Mouse (Mus musculus) skeletal muscle tissue, adult 2 months (tissue): ENCODE data around the gene Gbgt1.

Experiments used
- DNase-seq: peaks from one replicate; pipeline ENCODE4 v3.0.0-alpha.2; 2012; ENCODE audit warnings: low read depth, low spot score

The Gbgt1 gene

DNA sequence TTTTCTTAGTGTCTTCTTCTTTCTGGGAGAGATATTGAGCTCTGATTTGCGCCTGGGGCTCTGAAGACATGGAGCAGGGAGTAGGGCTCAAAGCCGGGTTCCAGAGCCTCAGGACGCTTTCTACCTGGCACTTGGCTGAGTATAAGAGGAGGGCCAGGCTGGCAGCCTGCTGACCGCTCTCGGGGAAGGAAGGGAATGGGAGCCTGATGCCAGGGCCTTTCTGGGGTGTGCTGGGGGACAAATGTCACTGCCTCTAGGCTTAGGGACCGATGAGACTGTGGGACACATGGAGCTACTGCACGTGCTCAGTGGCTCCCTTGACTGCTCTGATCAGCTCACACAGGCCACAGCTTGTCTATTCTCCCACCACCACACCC is 31.7 kb downstream of the Gbgt1 start:
- DNase-seq: no peak

DNA sequence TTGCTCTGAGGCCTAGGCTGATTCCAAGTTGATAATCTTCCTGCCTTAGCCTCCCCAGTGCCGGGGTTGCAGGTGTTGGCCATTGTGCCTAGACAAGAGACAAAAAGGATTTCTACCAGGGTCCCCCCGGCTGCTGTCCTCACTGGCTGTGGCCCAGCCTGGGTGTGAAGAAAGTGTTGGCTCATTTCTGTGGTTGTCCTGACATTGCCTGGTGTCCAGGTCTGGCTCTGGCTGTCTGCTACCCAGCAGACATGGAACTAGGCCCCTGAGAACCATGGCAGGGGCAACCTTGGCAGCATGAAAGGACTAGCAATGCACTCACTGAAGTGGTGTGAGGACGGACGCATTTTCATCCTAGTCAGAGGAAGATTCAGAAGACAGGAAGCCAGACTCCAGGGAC is 33.2 kb downstream of the Gbgt1 start:
- DNase-seq: no peak

DNA sequence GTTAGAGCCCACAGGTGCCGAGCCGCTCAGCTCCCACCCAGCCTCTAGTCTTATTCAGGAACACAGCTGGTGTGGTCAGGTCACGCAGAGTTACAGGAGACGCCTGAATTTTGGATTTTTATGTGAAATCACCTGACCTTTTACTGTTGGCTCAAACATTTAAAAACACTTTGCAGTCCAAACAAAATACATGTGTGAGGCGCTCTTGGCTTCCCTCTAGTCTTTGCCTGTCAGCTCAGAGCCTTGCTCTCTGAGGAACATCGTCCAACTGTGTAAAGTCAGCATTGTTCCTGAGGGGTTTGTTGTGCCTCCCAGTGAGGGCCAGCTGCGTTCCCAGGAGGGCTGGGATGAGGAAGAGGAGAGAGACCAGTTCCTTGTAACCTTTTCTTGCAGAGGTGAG is 33.6 kb downstream of the Gbgt1 start:
- DNase-seq: no peak

DNA sequence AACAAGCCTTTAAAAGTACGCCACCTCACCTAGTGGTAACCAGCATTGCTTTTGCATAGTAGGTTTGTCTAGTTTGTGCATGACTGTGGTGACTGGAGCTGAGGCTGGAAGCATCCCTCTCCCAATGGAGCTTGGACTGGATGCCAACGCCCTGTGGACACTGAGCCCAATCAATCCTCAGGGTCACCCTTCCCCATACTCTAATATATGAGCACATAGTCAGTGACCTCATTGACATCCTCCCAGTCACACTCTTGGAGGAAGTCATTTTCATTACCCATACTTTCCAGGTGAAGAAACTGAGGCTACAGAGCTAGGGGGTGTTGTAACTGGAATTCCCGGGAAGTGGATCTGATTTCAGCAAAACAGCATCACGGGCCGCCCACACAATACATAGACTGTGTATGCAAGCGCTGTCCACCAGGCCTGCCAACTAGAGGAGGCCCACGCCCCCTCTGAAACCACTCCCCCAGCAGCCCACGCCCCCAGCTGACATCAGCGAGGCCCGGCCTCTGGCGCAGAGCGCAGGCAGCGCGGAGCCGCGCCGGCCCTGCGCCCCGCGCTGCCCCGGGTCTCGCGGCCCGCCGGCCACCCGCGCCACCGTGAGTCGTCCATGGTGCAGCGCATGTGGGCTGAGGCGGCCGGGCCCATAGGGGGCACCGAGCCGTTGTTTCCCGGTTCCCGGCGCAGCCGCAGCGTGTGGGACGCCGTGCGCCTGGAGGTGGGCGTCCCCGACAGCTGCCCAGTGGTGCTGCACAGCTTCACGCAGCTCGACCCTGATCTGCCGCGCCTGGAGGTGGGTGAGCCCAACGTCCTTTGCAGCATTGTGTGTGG is 36.5 kb downstream of the Gbgt1 start:
- DNase-seq: peak; percentile 75

DNA sequence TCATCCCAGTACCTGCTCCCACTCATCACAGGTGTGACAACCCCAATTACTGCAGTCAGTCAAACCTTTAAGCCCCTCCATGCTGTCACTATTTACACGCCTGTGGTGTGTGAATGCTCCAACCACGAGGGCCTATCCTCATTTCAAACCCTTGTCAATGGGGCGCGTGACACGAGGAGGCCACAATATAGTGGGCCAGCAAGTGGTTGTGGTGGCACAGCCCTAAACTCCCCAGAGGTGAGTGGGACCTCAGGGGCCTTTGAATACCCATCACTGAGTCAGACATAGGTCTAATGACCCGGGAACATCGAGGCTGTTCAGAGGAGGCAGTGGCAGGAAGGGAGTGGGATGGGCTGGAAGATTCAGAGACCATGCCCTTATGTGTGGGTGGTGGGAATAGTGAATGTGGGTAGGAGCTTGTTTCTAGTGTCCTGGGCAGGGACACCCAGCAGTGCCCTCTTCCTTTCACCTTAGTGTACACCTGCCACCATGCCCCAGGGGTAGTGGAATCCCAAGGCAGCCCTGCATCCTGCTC is 37.3 kb downstream of the Gbgt1 start:
- no peak for DNase-seq

DNA sequence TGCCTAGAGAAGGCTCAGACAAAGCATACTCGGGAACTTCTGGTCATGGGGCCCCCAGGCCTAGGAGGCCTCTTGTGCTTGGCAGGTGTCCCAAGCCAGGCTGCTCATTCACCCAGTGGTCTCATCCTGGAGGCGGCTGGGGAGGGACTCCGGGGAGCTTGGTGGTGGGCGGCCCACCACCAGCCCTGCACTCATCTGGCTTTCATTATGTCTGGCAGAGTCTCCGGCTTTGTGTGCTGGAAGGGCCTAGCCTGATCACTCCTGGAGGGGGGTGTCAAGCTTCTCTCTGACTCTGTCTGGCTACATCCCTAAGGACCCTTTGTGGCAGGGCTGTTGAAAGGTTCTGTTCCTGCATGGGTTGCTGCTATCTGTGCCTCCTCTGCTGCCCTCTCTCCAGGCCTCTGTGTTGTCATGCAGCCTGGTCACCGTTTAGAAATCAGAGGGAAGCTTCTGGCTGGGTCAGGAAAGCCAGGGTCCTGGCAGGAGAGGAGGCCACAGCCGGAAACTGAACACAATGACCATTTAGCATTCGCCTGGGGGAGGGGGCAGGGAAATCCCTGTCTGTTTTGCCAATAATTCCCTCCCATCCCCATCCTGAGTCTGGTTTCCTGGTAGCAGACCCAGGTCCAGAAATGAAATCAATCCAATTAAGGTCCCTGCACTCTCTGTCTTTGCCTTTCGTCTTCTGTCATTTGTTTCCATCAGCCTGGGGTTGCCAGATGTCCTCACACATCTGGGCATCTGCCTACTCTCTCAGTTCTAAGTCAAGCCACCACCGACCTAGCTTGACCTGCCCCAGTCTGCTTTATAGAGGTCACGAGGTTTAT is 38.0 kb downstream of the Gbgt1 start:
- DNase-seq: no peak

DNA sequence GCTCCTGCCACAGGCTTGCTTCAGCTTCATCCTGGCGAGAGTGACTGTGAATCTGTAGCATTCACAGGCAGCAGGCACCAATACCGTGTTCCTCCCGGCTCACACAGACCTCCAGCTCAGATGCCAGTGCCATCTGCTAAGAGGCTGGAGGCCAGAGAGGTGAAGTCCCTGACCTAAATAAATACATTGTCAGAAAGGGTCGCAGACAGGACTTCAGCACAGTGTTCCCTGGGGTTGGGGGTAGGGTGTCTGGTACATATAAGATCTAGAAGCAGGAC is 38.5 kb downstream of the Gbgt1 start:
- DNase-seq: no peak

DNA sequence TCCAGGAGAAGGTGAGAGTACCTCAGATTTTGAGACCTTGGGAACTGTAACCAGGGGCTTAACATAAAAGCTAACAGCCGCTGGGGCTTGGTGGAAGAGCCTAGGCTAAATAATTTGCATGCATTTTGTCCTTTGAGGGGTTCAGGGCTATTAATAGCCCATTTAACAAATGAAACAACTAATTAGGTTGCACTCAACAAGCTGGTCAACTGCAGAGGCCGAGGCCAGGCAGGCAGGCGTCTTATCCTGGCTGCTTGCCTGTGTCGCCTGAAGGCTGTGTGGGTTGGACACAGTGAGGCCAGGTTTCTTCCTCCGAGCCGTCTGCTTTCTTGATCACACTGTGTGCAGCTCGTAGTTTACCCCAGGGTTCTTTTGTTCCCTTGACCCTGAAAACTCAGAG is 39.0 kb downstream of the Gbgt1 start:
- no peak for DNase-seq

DNA sequence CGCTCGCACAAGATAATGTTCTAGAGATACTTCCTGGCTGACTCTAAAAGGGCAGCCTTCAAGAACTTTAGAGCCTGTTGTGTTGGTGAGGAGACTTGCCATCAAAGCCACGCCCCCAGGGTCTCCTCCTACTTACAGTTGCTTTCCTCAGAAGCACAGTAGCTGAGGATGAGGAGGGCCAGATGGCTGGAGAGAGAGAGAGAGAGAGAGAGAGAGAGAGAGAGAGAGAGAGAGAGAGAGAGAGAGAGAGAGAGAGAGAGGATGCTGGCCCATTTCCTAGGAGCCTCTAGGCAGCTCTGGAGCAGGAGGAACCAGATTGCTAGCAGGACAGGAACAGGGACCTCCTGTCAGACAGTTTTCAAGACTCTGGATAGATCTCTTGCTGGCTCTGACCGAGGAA is 39.5 kb downstream of the Gbgt1 start:
- no peak for DNase-seq

DNA sequence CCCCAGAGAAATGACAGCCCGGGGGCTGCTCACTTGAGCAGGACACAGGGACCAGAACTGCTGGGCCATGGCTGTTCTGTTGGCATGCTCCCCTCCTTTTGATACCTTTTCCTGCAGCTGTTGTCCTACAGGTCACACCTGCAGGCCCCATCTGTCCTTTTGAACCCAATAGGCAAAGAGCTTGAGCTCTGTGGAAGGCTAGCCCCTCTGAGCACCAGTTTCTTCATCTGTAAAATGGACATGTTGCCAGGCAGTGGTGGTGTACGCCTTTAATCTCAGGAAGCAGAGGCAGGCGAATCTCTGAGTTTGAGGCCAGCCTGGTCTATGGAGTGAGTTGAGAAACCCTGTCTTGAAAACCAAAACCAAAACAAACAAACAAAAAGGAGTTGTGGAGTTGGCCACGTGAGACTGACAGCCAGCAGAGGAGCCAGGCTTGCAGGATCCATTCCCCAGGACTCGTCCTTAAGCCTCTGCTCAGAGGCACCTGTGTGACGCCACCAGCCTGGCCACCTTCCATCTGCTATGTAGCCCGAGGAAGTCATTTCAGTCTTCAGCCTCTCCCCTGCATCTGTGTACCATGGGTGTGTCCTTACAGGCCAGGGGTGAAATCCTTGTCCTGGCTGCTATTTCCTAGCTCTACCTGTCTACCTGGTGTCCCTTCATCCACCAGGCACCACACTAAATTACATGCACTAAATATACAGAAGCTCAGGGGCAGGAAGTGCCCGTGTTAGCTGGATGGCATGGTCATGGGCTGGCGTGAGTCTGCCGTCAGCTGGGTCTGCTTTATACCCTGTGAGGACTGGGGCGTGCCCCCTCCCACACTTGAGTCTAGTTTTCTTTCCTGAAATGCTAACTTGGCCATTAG is 40.3 kb downstream of the Gbgt1 start:
- no peak for DNase-seq

DNA sequence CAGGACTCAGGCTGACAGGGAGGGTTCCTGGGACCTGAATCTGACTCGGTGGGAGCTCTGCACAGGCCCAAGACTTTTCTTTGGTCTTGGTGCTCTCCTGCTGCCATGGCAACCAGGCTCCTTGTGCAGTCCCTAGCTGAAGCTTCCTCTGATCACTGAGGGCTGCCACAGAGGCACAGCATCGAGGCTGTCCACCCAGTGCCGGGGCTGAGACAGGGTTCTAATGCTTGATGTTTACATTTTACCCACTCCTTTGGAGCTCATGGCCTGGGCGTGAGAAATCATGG is 40.9 kb downstream of the Gbgt1 start:
- no peak for DNase-seq

DNA sequence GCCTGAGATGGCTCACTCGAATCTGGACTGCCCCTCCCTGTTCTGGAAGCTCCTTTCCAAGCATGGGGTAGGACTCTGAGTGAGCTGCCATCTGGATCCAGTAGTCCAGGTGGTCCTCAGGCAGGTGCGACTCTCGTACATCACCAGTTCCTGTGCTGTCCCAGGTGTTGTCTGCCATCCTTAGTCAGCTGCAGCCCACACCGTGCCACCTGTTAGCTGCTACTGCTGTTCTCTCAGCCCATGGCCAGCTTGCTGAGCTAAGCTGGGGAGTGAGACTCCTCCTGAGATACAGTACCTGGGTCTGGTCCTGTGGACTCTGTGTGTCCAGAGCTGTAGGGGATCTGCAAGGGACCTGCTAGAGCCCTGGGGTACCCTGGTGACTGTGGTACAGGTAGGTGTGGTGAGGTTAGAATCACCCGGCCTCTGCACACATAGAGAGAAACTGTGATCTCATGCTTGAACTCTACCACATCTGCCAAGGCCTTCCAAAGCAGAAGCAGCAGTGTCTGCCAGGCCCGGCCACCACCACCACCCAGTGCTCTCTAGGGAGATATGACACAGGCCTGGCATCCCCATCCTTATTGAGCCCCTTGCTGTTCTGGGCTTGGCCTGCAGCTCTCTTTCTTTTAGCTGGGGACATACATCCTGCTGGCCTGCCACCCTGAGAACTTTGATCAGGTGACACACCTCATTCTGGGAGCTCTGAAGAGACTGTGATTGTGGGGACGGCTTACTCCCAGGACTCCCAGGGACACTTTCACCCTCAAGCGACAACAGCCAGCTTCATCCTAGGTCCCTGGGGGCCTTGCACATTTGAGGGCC is 41.5 kb downstream of the Gbgt1 start:
- DNase-seq: no peak

DNA sequence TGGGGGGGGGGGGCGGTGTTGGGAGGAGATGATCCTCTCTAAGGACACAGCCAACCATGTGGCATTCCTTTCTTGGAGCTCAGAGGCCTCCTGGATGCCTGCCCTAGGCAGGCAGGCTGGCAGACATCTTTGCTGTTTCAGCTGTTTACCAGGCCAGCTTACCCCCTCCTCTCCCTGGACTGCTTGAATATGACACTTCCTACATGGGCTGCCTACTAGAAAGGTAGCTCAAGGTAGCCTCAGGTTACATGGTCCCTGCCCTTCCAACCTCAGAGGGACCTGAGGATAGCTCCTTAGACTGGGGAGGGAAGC is 42.1 kb downstream of the Gbgt1 start:
- peak; percentile 90 for DNase-seq

DNA sequence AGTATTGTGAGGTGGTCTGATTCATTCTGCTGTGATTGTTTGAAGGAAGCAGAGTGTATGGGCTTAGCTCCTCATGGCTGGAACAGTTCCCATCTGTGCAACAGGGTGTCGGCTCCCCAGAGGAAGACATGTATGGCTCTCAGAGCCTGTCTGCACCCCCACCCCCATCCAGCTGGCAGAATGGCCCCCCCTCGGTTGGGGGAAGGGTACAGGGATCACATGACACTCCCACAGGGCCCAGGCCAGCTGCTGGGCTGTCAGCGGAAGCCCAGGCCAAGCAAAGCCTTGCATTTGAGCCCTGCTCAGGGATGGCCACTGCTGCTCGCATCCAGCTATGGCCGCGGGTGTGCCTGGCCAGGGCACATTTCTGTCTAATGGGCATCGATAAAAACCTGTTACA is 42.5 kb downstream of the Gbgt1 start:
- DNase-seq: peak; percentile 89

DNA sequence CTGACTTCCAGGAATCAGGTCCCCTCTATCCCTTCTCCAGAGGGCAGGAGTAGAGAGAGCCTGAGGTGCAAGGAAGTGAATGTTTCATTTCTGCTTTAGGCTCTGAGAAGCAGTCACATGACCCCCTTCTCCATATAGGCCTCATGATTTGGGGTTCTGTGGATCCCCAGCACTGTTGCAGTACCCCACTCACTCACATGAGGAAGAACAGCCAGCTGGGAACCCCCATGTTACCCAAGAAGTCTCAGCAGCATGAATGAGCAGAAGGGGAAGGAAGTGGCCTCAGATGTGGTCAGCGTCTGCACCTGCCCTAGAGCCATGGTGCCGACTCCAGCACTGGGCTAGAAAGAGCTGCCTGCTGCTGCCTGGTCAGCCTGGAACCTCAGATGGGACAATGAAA is 43.3 kb downstream of the Gbgt1 start:
- DNase-seq: no peak

DNA sequence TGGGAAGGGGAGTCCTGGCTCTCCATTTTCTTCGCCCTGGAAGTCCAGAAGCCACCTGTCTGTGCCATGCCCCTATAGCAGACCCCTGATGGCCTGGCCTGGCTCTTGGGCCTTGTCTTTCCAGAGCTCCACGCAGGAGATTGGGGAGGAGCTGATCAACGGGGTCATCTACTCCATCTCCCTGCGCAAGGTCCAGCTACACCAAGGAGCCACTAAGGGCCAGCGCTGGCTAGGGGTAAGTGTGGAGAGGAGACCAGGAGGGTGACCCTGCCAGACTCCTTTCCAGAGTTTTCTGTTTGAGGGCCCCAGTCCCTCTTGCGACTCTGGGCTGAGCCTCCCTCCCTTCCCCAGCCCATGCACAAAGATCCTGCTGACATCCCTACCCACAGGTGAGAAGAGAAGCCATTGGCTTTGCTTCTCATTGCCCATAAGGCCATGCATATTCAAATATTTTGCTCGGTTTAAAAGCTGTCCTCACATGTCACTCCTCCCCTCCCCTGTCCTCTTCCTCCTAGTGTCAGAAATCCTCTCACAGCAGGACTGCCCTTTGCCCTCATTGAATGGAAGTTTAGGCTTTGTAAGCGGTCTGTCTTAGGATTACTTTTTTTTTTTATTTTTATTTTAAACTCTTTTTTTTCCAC is 44.0 kb downstream of the Gbgt1 start:
- no peak for DNase-seq

DNA sequence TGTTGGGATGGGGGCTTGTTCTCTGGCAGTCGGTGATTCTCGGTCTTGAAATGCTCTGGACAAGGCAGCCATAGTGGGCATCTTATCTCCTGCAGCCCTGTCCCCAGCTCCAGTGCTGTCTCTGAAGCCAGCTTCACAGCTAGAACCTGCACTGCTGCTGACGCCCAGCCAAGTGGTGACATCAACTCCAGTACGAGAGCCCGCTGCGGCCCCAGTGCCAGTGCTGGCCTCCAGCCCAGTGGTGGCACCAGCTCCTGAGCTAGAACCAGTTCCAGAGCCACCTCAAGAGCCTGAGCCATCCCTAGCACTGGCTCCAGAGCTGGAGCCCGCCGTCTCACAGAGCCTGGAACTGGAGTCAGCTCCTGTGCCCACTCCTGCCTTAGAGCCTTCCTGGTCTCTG is 47.2 kb downstream of the Gbgt1 start:
- DNase-seq: no peak

DNA sequence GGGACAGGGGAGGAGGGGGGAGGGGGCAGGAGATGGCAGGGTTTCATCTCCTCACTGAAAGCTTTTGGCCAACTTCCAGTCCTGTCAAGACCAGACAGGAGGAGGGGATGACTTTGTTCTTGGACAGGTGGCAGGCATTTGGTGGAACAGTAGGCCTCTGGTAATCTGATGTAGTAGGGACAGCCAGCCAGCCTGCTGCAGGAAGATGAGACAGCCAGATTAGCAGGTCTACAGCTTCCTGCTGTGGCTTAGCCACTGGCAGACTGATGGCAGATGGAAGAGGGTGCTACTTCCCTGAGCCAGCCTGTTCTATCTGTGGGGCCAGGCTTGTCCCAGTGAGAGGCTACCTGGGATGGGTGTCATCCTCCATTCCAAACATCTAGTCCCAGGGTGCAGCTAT is 49.3 kb downstream of the Gbgt1 start:
- no peak for DNase-seq

DNA sequence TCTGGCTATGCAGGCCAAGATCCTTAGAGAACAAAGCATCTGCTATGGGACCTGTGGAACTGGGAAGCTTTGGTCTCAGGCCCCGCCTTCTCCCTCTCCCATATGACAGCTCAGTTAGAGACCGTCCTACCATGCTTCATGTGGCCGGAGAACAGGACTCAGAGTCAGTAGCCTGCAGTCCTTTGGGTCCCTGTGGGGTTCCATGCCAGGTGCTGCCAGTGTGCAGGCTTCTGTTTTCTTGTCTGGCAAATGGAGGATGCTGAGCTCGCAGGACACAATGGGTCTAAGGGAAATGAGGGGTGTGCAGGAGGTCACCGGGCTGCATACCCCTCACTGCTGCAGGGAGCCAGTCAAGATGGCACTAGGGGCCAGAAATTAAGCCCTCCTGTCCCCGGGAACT is 49.9 kb downstream of the Gbgt1 start:
- DNase-seq: no peak

DNA sequence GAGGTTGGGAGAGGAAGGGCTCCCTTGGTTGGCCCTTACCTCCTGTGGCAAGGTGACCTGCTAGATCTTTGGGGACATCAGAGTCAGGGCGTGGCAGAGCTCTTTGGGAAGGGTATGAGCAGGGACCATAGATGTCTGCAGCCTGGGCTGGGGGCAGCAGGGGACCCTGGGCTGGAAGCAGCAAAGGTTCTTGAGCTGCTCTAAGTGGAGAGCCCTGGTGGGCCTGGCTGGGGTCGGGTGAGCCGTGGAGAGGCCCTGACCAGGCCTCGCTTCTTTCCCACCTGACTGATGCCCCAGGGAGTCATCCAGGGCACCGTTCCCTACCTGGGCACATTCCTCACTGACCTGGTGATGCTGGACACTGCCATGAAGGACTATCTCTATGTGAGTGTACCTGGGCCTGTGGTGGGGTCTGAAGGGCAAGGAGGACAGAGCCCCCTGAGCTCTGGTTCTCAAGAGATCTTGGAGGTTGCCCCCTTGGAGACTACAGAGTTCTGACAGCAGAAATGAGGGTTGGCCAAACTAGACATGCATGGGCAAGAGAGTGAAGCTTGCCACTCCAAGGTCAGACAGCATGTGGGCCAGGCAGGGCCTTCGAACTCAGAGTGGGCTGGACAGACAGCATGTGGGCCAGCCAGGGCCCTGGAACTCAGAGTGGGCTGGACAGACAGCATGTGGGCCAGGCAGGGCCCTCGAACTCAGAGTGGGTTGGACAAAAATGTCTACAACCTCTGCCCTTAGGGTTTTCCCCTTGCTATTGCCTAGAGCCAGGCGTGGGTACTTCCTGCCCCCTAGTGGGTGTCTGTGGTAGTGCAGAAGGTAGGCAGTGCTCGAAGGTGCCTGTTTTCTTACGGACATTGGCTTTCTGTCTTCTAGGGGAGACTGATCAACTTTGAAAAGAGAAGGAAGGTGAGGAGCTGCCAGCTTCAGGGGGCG is 50.8 kb downstream of the Gbgt1 start:
- peak; percentile 80 for DNase-seq
